ENCODE assay signal across 8 mouse cellular contexts in the genomic region with DNA sequence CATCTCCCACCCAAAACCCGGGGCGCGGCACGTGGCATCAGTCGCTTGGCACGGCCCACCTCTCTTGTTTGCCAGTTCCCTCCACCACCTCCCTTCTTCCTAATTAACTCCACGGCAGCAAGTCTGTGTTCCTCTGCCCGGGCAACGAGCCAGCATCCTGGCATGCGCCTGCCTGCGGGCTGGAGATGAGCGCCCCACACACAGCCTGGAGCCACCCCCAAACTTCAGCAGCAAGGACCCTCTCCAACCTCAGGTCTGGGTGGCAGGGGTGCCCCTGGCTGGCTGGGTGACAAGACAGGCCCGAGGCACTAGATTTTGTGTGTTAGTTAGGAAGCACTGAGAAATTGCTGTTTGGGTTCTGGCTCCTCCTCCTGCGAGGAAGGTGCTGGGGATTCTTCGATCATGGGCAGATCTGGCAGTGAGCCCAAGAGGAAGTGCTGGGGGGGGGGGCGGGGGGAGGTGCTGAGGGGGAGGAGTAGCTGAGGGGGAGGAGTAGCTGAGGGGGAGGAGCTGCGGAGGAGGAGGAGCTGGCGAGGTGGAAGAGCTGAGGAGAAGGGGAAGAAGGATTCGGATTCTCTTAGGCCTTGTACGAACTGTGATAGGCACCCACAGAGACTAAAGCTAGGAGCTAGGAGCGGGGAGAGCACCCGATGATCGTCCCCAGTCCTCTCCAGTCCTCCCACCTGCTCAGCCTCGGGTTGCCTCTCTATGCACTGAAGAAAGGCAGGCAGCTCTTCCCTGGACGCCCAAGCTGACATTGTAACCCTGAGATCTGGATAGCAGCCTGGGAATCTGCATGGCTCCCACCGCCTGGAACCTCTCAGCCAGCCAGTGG. TPM values are rescaled to one million over a fixed set of nuclear protein-coding genes. Genes with fewer than 3 reads are reported as not detected.
DNase-seq lines count a peak whose midpoint lies in the region; ATAC-seq and TF ChIP-seq lines count a peak whose summit lies in the region.

No protein-coding gene starts in this region.

- 3% methylated on average over 23 of the region's 26 CpGs for WGBS in intestine, postnatal 0 days
- WGBS in midbrain, embryonic 10.5 days = 6% methylated on average over 25 of the region's 26 CpGs

- DNase-seq in WW6 (ENCODE audit: low read depth, low spot score) = peak; percentile 63
- DNase-seq in left cerebral cortex, postnatal 25 days (ENCODE audit: low spot score in 2 of 2) = peak; percentile 93 to 95
- DNase-seq in midbrain, embryonic 10.5 days (ENCODE audit: low spot score) = peak; percentile 62
- DNase-seq in right cerebral cortex, postnatal 4 days = peak; percentile 98
- peak; percentile 46 for DNase-seq in yolk sac, embryonic 10.5 days (ENCODE audit: low spot score)

- H3K4me3 ChIP-seq in cortical plate, adult 2 months (ENCODE audit: insufficient read depth, low read length) = peak overlapping the region; percentile 2; the same call in 1 of the 2 replicates
- H3K4me3 ChIP-seq in intestine, postnatal 0 days (ENCODE audit: low read depth, low read length) = peak overlapping the region; percentile 14; the same call in 1 of the 2 replicates
- peak overlapping the region; percentile 39 for H3K4me3 ChIP-seq in midbrain, embryonic 10.5 days

- TF ChIP-seq CTCF in cortical plate, adult 2 months (IDR thresholded peaks at IDR 0.05; ENCODE audit: extremely low read depth, insufficient read depth, low read length) = no peak
- TF ChIP-seq CTCF in intestine, postnatal 0 days (IDR thresholded peaks at IDR 0.05; ENCODE audit: low read depth) = no peak

- H3K9ac ChIP-seq in intestine, postnatal 0 days (ENCODE audit: low read depth, low read length) = no peak overlapping the region

- no peaks in the 10 kb centered on the region for H3K27me3 ChIP-seq in intestine, postnatal 0 days (replicated peaks; ENCODE audit: control insufficient read depth, insufficient read depth, low read length)
- peaks cover 29% of the 10 kb centered on the region; the same call in 1 of the 2 replicates for H3K27me3 ChIP-seq in midbrain, embryonic 10.5 days (ENCODE audit: low read depth, poor library complexity, severe bottlenecking)

- intact Hi-C loops in left cerebral cortex, postnatal 25 days (cut with DNase I) = loop anchor here (2.0 to 5.0 kb wide), 3 partner anchors 74 to 172 kb away; partner anchors contain the start of gene Tnrc6c

- H3K36me3 ChIP-seq in intestine, postnatal 0 days (ENCODE audit: control insufficient read depth, insufficient read depth) = no peaks in the 10 kb centered on the region
- no peaks in the 10 kb centered on the region for H3K36me3 ChIP-seq in midbrain, embryonic 10.5 days

- H3K9me3 ChIP-seq in intestine, postnatal 0 days (ENCODE audit: control insufficient read depth) = no peaks in the 10 kb centered on the region
- peaks cover 5% of the 10 kb centered on the region; the same call in 1 of the 2 replicates for H3K9me3 ChIP-seq in midbrain, embryonic 10.5 days (replicated peaks)

- H3K4me2 ChIP-seq in intestine, postnatal 0 days (replicated peaks; ENCODE audit: low read depth) = peak overlapping the region; percentile 51

- TF ChIP-seq POLR2A in cortical plate, adult 2 months (IDR thresholded peaks at IDR 0.05; ENCODE audit: extremely low read depth, insufficient read depth, low read length) = peak; percentile 52; the same call in 1 of the 2 replicates

- peaks cover 6% of the 10 kb centered on the region for H3K4me1 ChIP-seq in cortical plate, adult 2 months (ENCODE audit: control insufficient read depth, insufficient read depth, low read length)
- no peaks in the 10 kb centered on the region for H3K4me1 ChIP-seq in intestine, postnatal 0 days (replicated peaks; ENCODE audit: control insufficient read depth, insufficient read depth, low read length)
- H3K4me1 ChIP-seq in midbrain, embryonic 10.5 days = peaks cover 76% of the 10 kb centered on the region

- peak overlapping the region; percentile 53 for H3K27ac ChIP-seq in cortical plate, adult 2 months (ENCODE audit: insufficient read depth, low read length)
- no peak overlapping the region for H3K27ac ChIP-seq in intestine, postnatal 0 days (ENCODE audit: low read depth, low read length)
- H3K27ac ChIP-seq in midbrain, embryonic 10.5 days (replicated peaks) = peak overlapping the region; percentile 83

- peak; percentile 83 for ATAC-seq in granulocyte monocyte progenitor cell, adult 5-6 weeks (replicated peaks; ENCODE audit: poor library complexity, severe bottlenecking)
- ATAC-seq in intestine, postnatal 0 days = peak; percentile 41; the same call in 1 of the 2 replicates

RNA-seq across cellular contexts. Expression of gene Gm11733, which starts 1.3 kb away (rescaled TPM):
- 0.15 and 0.26 TPM in 2 replicates for polyA plus RNA-seq in cortical plate, adult 2 months (2012; rRNA removed)
- total RNA-seq in granulocyte monocyte progenitor cell, adult 5-6 weeks (2014; fragmentation: Nextera tagmentation) = not detected in 2 replicates
- total RNA-seq in granulocyte monocyte progenitor cell, adult 5-6 weeks (2017) = not detected in 2 replicates
- polyA plus RNA-seq in intestine, postnatal 0 days (2015; fragmentation: Nextera tagmentation; extraction: Ambion mirVana) = not detected in 2 replicates
- not detected for total RNA-seq in left cerebral cortex, postnatal 25 days (2021)
- 0.06 TPM in 1 of 2 replicates, not detected in the other for polyA plus RNA-seq in midbrain, embryonic 10.5 days (2016; fragmentation: Nextera tagmentation; extraction: Ambion mirVana)

Comparison
In these comparisons a context has a peak if more than half of its experiments do, and no peak if none do; other contexts are left out.
1. DNase-seq: peak in every context shown above with its lines; median percentile 98 in right cerebral cortex, postnatal 4 days; 94 in left cerebral cortex, postnatal 25 days; 63 in WW6; 62 in midbrain, embryonic 10.5 days; 46 in yolk sac, embryonic 10.5 days.